Mouse (Mus musculus): ENCODE measurements around the gene Dazap2. TPM values are rescaled to one million over a fixed set of nuclear protein-coding genes. Genes with fewer than 3 reads are reported as not detected.
A peak's percentile ranks its signal among the peaks of the same experiment; 100 is the strongest.

Dazap2 gene
- 193 and 200 TPM in 2 replicates for polyA plus RNA-seq (2016; fragmentation: Nextera tagmentation; extraction: Ambion mirVana)

DNA sequence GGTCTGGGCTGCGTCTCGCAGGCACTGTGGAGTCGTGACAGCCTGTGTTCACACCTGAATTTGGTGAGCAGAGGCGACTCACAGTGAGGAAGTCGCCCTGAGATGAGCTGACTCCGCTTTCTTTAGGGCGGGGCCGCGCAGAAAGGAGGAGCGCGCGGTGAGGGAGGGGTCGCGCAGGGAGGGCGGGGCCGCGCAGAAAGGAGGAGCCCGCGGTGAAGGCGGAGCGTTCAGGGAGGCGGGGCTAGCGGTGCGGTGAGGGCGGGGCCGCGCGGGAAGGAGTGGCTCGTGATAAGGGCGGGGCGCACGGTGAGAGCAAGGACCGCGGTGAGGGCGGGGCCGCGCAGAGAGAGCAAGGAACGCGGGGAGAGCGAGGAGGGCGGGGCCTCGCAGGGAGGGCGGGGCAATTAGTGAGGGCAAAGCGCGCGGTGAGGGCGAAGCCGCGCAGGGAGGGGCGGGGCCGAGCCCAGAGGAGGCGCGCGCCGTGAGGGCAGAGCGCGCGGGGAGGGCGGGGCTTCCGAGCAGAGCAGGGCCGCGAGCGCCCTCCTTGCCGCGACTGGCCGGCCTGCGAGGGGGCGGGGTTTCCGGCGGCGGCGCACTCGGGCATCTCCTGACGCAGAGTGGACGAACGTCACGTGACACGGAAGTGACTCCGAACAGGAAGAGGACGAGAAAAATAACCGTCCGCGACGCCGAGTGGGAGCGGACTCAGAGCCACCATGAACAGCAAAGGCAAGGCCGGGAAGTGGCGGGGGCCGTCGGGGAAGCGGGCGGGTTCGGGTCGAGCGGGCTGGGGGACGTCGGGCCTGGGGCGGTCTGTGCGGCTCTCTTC lies at the start of gene Dazap2:
Dazap2 (plus strand) TSS at position 354 of the 829 bp plus-strand sequence.
- ATAC-seq (ENCODE audit: insufficient number of reproducible peaks, low FRiP score): peak; percentile 90
- peak within 1 kb of the TSS; percentile 97 for H3K9ac ChIP-seq
- peaks cover 17% of the 10 kb centered on the region for H3K4me1 ChIP-seq (replicated peaks)
- under 1% methylated on average over 81 of the region's 99 CpGs for WGBS
- peak within 1 kb of the TSS; percentile 80 for H3K4me2 ChIP-seq
- no peaks in the 10 kb centered on the region for H3K9me3 ChIP-seq (replicated peaks)
- peaks cover 31% of the 10 kb centered on the region for H3K36me3 ChIP-seq
- H3K4me3 ChIP-seq: peak within 1 kb of the TSS; percentile 99
- peak within 1 kb of the TSS; percentile 99 for H3K27ac ChIP-seq (ENCODE audit: poor library complexity, severe bottlenecking)
- H3K27me3 ChIP-seq (replicated peaks): 0 out of 2 replicates have a peak, but pooled peaks cover 1% of the 10 kb centered on the region

DNA sequence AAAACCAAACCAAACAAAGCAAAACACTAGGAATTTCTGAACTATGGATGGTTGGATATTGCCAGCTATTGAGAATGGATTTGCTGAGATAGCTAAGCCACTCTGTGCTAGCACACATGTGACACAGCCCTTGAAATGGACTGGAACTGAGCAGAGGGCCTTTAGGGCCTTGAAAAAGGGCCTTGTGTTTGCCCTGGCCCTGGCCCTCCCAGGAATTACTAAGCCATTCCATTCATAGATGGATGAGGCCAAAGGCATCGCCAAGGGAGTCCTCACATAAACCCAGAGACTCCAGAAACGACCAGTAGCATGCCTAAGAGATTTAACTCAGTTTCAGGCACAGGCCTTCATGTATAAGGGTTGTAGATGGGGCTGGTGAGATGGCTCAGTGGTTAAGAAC lies 48.6 kb upstream of the Dazap2 start:
- H3K9ac ChIP-seq: no peak overlapping the region
- no peak overlapping the region for H3K27ac ChIP-seq (ENCODE audit: poor library complexity, severe bottlenecking)
- no peak overlapping the region for H3K4me3 ChIP-seq
- no peak for ATAC-seq (ENCODE audit: insufficient number of reproducible peaks, low FRiP score)
- H3K4me2 ChIP-seq: no peak overlapping the region
- no peaks in the 10 kb centered on the region for H3K27me3 ChIP-seq (replicated peaks)
- H3K9me3 ChIP-seq (replicated peaks): no peaks in the 10 kb centered on the region
- WGBS: 71% methylated on average over 2 of the region's 2 CpGs
- no peaks in the 10 kb centered on the region for H3K4me1 ChIP-seq (replicated peaks)
- no peaks in the 10 kb centered on the region for H3K36me3 ChIP-seq

- WGBS: 74% methylated on average over 3 of the region's 3 CpGs
- ATAC-seq (ENCODE audit: insufficient number of reproducible peaks, low FRiP score): no peak
Measured at GRCm38 (mm10) chr15:100569239-100569638, 45.9 kb upstream of the Dazap2 start.

GRCm38 (mm10) chr15:100573946-100574345 lies 41.2 kb upstream of the Dazap2 start:
- Histone ChIP-seq H3K4me1 (replicated peaks) (peaks cover 13% of the 10 kb centered on the region), H3K27me3 (replicated peaks) (no peaks in the 10 kb centered on the region), H3K27ac (ENCODE audit: poor library complexity, severe bottlenecking) (peak overlapping the region; percentile 55; the same call in 1 of the 2 replicates), H3K4me3 (no peak overlapping the region), H3K9ac (no peak overlapping the region; the same call in 1 of the 2 replicates), H3K9me3 (replicated peaks) (no peaks in the 10 kb centered on the region), H3K36me3 (no peaks in the 10 kb centered on the region), H3K4me2 (no peak overlapping the region)
- ATAC-seq (ENCODE audit: insufficient number of reproducible peaks, low FRiP score): no peak; the same call in 1 of the 2 replicates
- 40% methylated on average over 6 of the region's 6 CpGs for WGBS

More at GRCm38 (mm10) chr15:100569239-100569638, 45.9 kb upstream of the Dazap2 start:
- H3K4me1 ChIP-seq (replicated peaks): peaks cover 10% of the 10 kb centered on the region
- H3K9ac ChIP-seq: no peak overlapping the region
- H3K9me3 ChIP-seq (replicated peaks): no peaks in the 10 kb centered on the region
- no peak overlapping the region for H3K4me2 ChIP-seq
- no peak overlapping the region for H3K27ac ChIP-seq (ENCODE audit: poor library complexity, severe bottlenecking)
- H3K36me3 ChIP-seq: no peaks in the 10 kb centered on the region
- H3K4me3 ChIP-seq: no peak overlapping the region
- no peaks in the 10 kb centered on the region for H3K27me3 ChIP-seq (replicated peaks)

DNA sequence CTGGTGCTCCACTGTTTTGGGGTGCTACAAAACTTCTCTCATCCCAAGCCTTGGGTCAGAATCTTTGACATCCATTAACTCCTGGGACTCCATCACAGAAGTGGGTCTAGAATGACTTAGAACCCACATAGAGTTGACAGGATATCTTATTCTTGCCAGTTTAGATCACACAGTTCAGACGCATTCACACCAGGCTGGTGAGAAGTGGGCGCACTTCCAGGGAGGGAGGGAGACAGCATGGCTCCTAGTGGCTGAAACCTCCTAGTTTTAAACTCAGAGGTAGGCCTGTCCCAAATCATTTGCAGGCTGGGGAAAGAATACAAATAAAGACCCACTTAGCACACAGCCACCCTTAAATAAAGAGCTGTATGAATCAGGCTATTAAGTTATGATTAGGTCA lies 40.8 kb upstream of the Dazap2 start:
- no peak overlapping the region for H3K9ac ChIP-seq
- 59% methylated on average over 2 of the region's 2 CpGs for WGBS
- no peak for ATAC-seq (ENCODE audit: insufficient number of reproducible peaks, low FRiP score)
- no peak overlapping the region for H3K4me2 ChIP-seq
- H3K4me1 ChIP-seq (replicated peaks): peaks cover 13% of the 10 kb centered on the region
- H3K27me3 ChIP-seq (replicated peaks): no peaks in the 10 kb centered on the region
- H3K36me3 ChIP-seq: no peaks in the 10 kb centered on the region
- H3K9me3 ChIP-seq (replicated peaks): no peaks in the 10 kb centered on the region
- H3K4me3 ChIP-seq: no peak overlapping the region
- peak overlapping the region; percentile 55; the same call in 1 of the 2 replicates for H3K27ac ChIP-seq (ENCODE audit: poor library complexity, severe bottlenecking)

GRCm38 (mm10) chr15:100575366-100575765 lies 39.8 kb upstream of the Dazap2 start:
- Histone ChIP-seq H3K27ac (ENCODE audit: poor library complexity, severe bottlenecking) (no peak overlapping the region), H3K36me3 (peaks cover 3% of the 10 kb centered on the region; the same call in 1 of the 2 replicates), H3K9ac (no peak overlapping the region), H3K4me2 (no peak overlapping the region), H3K4me1 (replicated peaks) (peaks cover 13% of the 10 kb centered on the region), H3K4me3 (no peak overlapping the region), H3K27me3 (replicated peaks) (no peaks in the 10 kb centered on the region), H3K9me3 (replicated peaks) (no peaks in the 10 kb centered on the region)
- no peak for ATAC-seq (ENCODE audit: insufficient number of reproducible peaks, low FRiP score)
- WGBS: 80% methylated on average over 12 of the region's 12 CpGs

DNA sequence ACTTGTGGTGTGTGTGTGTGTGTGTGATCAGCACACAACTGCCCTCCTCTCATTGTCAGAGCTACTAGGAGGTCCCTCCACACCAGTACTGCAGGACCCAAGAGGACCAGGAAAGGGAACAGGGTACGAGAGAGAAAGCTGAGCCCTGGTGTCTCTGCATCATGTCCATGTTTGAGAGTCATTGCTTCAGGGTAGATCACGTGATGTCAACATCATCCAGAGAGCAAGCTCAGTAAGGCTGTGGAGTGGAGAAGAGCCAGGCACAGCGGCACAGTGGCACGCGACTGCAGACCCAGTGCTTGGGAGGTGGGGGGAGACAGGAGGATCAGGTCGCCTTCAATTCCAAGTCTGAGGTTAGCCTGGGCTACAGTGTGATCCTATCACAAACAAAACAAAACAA lies 38.8 kb upstream of the Dazap2 start:
- Histone ChIP-seq H3K9me3 (replicated peaks) (no peaks in the 10 kb centered on the region), H3K9ac (no peak overlapping the region), H3K27ac (ENCODE audit: poor library complexity, severe bottlenecking) (no peak overlapping the region), H3K27me3 (replicated peaks) (no peaks in the 10 kb centered on the region), H3K4me3 (no peak overlapping the region), H3K36me3 (peaks cover 7% of the 10 kb centered on the region; the same call in 1 of the 2 replicates), H3K4me1 (replicated peaks) (peaks cover 13% of the 10 kb centered on the region), H3K4me2 (no peak overlapping the region)
- 78% methylated on average over 6 of the region's 6 CpGs for WGBS
- no peak for ATAC-seq (ENCODE audit: insufficient number of reproducible peaks, low FRiP score)

DNA sequence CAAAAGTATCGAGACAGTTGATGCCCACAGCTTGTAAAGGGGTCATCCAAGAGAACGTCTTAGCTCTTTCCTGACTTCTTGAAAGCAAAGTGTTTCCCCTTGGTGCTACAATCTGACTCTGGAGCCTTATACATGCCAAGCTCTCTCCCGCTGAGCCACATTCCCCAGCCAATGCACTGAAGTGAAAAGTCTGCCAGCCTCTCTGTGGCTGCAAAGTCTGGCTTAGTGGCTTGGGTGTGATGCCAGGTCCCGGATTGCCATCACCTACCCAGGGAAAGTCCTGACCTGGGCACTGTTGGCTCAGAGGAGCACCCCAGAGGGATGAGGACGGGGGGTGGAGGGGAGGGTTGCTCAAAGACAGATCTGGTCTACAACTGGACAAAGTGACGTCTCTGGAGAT lies 38.3 kb upstream of the Dazap2 start:
- peaks cover 13% of the 10 kb centered on the region for H3K4me1 ChIP-seq (replicated peaks)
- H3K9me3 ChIP-seq (replicated peaks): no peaks in the 10 kb centered on the region
- WGBS: 68% methylated on average over 6 of the region's 6 CpGs
- no peak for ATAC-seq (ENCODE audit: insufficient number of reproducible peaks, low FRiP score)
- H3K9ac ChIP-seq: no peak overlapping the region
- H3K27me3 ChIP-seq (replicated peaks): no peaks in the 10 kb centered on the region
- H3K4me3 ChIP-seq: no peak overlapping the region
- H3K27ac ChIP-seq (ENCODE audit: poor library complexity, severe bottlenecking): no peak overlapping the region
- H3K36me3 ChIP-seq: peaks cover 7% of the 10 kb centered on the region; the same call in 1 of the 2 replicates
- H3K4me2 ChIP-seq: no peak overlapping the region

GRCm38 (mm10) chr15:100577972-100578371 lies 37.2 kb upstream of the Dazap2 start:
- Histone ChIP-seq H3K27ac (ENCODE audit: poor library complexity, severe bottlenecking) (no peak overlapping the region), H3K27me3 (replicated peaks) (no peaks in the 10 kb centered on the region), H3K9me3 (replicated peaks) (no peaks in the 10 kb centered on the region), H3K4me2 (no peak overlapping the region), H3K4me3 (no peak overlapping the region), H3K9ac (no peak overlapping the region), H3K36me3 (peaks cover 9% of the 10 kb centered on the region; the same call in 1 of the 2 replicates), H3K4me1 (replicated peaks) (peaks cover 13% of the 10 kb centered on the region)
- WGBS: 80% methylated on average over 16 of the region's 16 CpGs
- ATAC-seq (ENCODE audit: insufficient number of reproducible peaks, low FRiP score): no peak

- WGBS: 80% methylated on average over 10 of the region's 10 CpGs
- no peak for ATAC-seq (ENCODE audit: insufficient number of reproducible peaks, low FRiP score)
- Histone ChIP-seq H3K4me2 (no peak overlapping the region), H3K27ac (ENCODE audit: poor library complexity, severe bottlenecking) (no peak overlapping the region), H3K9ac (no peak overlapping the region), H3K36me3 (peaks cover 13% of the 10 kb centered on the region; the same call in 1 of the 2 replicates), H3K4me1 (replicated peaks) (no peaks in the 10 kb centered on the region), H3K27me3 (replicated peaks) (0 out of 2 replicates have a peak, but pooled peaks cover 3% of the 10 kb centered on the region), H3K9me3 (replicated peaks) (no peaks in the 10 kb centered on the region), H3K4me3 (no peak overlapping the region)
Measured at GRCm38 (mm10) chr15:100580108-100580507, 35.0 kb upstream of the Dazap2 start.

DNA sequence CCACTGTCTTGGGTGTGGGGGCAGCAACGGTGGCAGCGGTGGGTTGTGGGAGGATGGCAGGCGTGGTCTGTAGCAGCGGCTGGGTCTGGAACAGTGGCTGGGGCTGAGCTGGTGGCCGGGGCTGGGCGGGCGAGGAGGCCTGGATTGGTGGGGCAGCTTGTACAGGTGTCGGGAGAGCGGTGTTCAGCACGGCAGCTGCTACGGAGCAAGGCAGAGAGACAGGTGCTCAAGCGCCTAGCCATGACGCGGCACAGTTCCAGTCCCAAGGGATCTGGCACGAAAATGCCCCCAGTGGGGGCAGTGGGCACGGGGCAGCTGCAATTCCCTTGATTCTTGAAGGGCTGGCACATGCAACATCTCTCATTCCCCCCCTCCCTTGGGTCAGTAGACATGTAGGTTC lies 29.2 kb upstream of the Dazap2 start:
- no peak overlapping the region for H3K4me3 ChIP-seq
- 0 out of 2 replicates have a peak, but pooled peaks cover 3% of the 10 kb centered on the region for H3K27me3 ChIP-seq (replicated peaks)
- H3K27ac ChIP-seq (ENCODE audit: poor library complexity, severe bottlenecking): no peak overlapping the region
- no peaks in the 10 kb centered on the region for H3K4me1 ChIP-seq (replicated peaks)
- ATAC-seq (ENCODE audit: insufficient number of reproducible peaks, low FRiP score): no peak
- H3K9ac ChIP-seq: no peak overlapping the region
- H3K9me3 ChIP-seq (replicated peaks): no peaks in the 10 kb centered on the region
- no peak overlapping the region for H3K4me2 ChIP-seq
- WGBS: 87% methylated on average over 16 of the region's 16 CpGs
- H3K36me3 ChIP-seq: peaks cover 27% of the 10 kb centered on the region
